Mouse (Mus musculus) spleen, embryonic (tissue): Measurements from ENCODE around the gene Zbtb12.

ENCODE experiments used
- CTCF ChIA-PET: fragments of 350-600 bp; sonication (Branson Sonifier 250); formaldehyde crosslinking; loops from one replicate; lab custom pipeline; 2022; lab: Charles Lee

Gene Zbtb12

DNA sequence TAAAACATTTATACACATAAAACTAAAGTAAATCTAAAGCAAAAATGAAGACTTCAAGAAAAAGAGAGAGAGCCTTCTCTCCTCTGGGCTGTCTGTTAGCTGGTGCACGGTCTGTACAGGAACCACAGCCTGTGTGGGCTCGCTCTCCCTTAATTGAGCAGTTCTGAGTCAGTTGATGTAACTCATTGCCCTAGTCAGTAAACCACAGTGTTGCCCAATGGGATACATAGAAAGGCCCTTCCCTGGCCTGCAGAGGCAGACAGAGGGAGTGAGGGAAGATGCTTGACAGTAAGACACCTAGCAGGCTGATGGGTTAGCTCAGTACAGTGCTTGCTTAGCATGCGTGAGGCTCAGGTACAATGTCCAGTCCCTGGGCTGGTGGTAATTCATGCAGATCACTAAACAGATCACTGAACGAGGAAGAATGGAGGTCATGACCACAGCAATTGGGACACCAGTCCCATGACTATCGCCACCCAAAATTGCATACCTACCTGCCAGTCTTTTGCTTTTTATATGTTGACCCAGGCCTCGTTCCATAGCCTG, 58.8 kb downstream of the Zbtb12 start:
- CTCF ChIA-PET, result no interaction called here

- CTCF ChIA-PET, result interaction anchor here (0.7 kb wide), 1 partner anchor 51 kb away, joined by 7 read pairs; no protein-coding TSS in a partner anchor
These were observed 62.2 kb downstream of the Zbtb12 start for GRCm38 (mm10) chr17:34941344-34942041.

GRCm38 (mm10) chr17:34943128-34943815, 64.0 kb downstream of the Zbtb12 start:
- CTCF ChIA-PET, result interaction anchor here (0.6 to 0.8 kb wide), 2 partner anchors 32 to 117 kb away, joined by 3 to 5 read pairs; no protein-coding TSS in a partner anchor

GRCm38 (mm10) chr17:34944362-34944761, 65.1 kb downstream of the Zbtb12 start:
- CTCF ChIA-PET, result no interaction called here
